Mouse (Mus musculus) mesoderm, embryonic 11.5 days (tissue): ENCODE results near the gene Tbc1d14.

ENCODE experiments used
- DNase-seq: peaks from one replicate; pipeline ENCODE4 v3.0.0-alpha.2; 2012; ENCODE audit warnings: low read depth, low spot score

Gene Tbc1d14

GRCm38 (mm10) chr5:36462810-36463209 lies 130.3 kb downstream of the Tbc1d14 start:
- peak; percentile 81 for DNase-seq

- DNase-seq = no peak
Measured at GRCm38 (mm10) chr5:36461231-36461630, 131.8 kb downstream of the Tbc1d14 start.

- no peak for DNase-seq
Measured at GRCm38 (mm10) chr5:36460712-36461111, 132.4 kb downstream of the Tbc1d14 start.

GRCm38 (mm10) chr5:36458926-36459325 lies 134.2 kb downstream of the Tbc1d14 start:
- peak; percentile 43 for DNase-seq

GRCm38 (mm10) chr5:36457706-36458105 lies 135.4 kb downstream of the Tbc1d14 start:
- DNase-seq = no peak

- no peak for DNase-seq
Measured at GRCm38 (mm10) chr5:36452821-36453220, 140.3 kb downstream of the Tbc1d14 start.

- DNase-seq = no peak
Measured at GRCm38 (mm10) chr5:36451872-36452389, 141.1 kb downstream of the Tbc1d14 start.

GRCm38 (mm10) chr5:36451119-36451518 lies 142.0 kb downstream of the Tbc1d14 start:
- DNase-seq = no peak

GRCm38 (mm10) chr5:36449710-36450358 lies 143.2 kb downstream of the Tbc1d14 start:
- no peak for DNase-seq

- DNase-seq = no peak
Measured at GRCm38 (mm10) chr5:36447872-36448271, 145.2 kb downstream of the Tbc1d14 start.

- no peak for DNase-seq
Measured at GRCm38 (mm10) chr5:36446166-36446890, 146.7 kb downstream of the Tbc1d14 start.

- no peak for DNase-seq
Measured at GRCm38 (mm10) chr5:36445028-36445427, 148.0 kb downstream of the Tbc1d14 start.

GRCm38 (mm10) chr5:36444611-36445010 lies 148.5 kb downstream of the Tbc1d14 start:
- DNase-seq = no peak

GRCm38 (mm10) chr5:36440741-36441140 lies 152.3 kb downstream of the Tbc1d14 start:
- no peak for DNase-seq
